Mouse (Mus musculus): ENCODE measurements around the gene Fgd3. TPM values are rescaled to one million over a fixed set of nuclear protein-coding genes. Genes with fewer than 3 reads are reported as not detected.

Fgd3 gene
- polyA plus RNA-seq, 1 experiment from 2014 or later: 1.1 TPM

DNA sequence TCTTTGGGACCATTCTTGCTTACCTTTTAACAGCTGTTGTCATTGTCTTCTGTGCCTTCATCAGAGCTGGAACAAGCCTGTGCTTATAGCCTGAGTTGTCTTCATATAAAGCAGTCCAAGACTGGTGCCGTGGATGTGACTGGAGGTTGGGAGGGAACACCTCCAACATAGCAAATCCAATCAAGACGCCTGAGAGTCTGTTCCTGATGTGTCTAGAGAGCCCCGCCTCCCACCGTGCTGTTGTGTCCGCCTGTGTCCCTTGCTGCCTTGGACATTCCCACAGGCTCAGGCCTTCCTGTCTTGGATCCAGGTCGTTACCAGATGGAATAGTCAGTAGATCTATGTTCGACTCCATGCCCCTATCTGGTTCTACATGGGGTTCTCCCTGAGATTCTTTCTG is 36.0 kb upstream of the Fgd3 start:
- H3K9me3 ChIP-seq (ENCODE audit: low read length): no peaks in the 10 kb centered on the region
- H3K36me3 ChIP-seq (ENCODE audit: insufficient read depth, low read length): peaks cover 4% of the 10 kb centered on the region; the same call in 1 of the 2 replicates
- no peak overlapping the region for H3K4me3 ChIP-seq (ENCODE audit: low read length)
- no peaks in the 10 kb centered on the region for H3K27me3 ChIP-seq (ENCODE audit: insufficient read depth, low read length)
- ATAC-seq (ENCODE audit: low FRiP score, low TSS enrichment): no peak
- WGBS: 82% methylated on average over 7 of the region's 7 CpGs
- peaks cover 8% of the 10 kb centered on the region for H3K4me1 ChIP-seq (ENCODE audit: insufficient read depth, low read length)
- H3K4me2 ChIP-seq (replicated peaks; ENCODE audit: low read depth, low read length): no peak overlapping the region
- H3K9ac ChIP-seq (replicated peaks; ENCODE audit: low read length): no peak overlapping the region
- H3K27ac ChIP-seq (ENCODE audit: low read length): no peak overlapping the region

DNA sequence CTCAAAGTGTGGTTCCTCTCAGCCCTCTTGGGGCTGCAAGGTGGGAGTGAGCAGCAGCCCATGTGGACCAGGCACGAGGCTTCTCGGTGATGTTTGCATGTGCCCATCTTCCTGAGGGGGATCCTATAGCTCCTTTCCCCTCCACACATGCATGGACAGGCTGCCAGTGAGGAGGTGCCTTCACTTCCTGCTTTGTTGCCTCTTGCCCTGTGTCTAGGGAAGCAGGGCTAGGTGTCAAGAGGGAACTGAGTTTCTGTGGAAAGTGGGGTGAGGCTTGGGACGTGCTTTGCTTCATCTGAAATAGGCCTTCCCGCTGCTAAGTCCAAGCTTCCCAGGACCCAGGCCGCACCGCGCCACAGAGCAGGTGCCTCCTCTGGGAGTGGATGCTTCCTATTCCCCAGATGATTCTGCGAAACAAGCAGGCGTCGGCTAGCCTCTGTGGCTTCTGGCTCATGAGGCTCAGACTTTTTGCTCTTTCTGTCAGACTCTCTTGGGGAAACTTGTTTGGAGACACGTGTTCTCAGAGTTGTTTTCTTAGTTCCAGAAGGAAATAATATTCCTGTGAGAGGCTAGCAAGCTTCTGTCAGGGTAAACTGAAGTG is 35.5 kb upstream of the Fgd3 start:
- Histone ChIP-seq H3K4me1 (ENCODE audit: insufficient read depth, low read length) (0 out of 2 replicates have a peak, but pooled peaks cover 3% of the 10 kb centered on the region), H3K36me3 (ENCODE audit: insufficient read depth, low read length) (peaks cover 4% of the 10 kb centered on the region; the same call in 1 of the 2 replicates), H3K9me3 (ENCODE audit: low read length) (no peaks in the 10 kb centered on the region), H3K4me2 (replicated peaks; ENCODE audit: low read depth, low read length) (no peak overlapping the region), H3K9ac (replicated peaks; ENCODE audit: low read length) (no peak overlapping the region), H3K27ac (ENCODE audit: low read length) (no peak overlapping the region), H3K4me3 (ENCODE audit: low read length) (no peak overlapping the region), H3K27me3 (ENCODE audit: insufficient read depth, low read length) (no peaks in the 10 kb centered on the region)
- ATAC-seq (ENCODE audit: low FRiP score, low TSS enrichment): no peak
- WGBS: 76% methylated on average over 11 of the region's 11 CpGs

DNA sequence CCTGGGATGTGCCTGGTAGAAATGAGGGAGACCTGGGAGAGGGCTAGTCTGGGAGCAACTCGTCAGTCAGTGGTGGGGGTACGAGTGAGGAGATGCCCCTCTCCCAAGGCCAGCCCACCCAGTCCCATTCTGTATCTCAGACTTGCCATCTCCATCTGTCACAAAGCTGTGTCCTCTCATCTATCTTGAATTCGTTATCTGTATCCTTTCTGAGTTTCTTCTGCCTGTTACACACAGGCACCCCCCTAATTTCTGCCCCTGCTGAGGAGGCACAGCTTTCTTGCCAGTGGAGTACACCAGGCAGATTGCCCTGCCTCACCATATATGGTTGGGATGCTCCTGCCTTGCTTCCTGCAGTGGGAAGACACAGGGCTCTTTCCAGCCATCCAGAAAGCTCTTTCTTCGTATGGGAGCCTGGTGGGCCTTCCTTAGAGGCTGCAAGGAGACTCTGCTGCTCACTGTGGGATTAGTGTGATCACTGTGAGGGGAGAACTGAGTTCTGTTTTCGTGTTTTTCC is 33.9 kb upstream of the Fgd3 start:
- Histone ChIP-seq H3K27ac (ENCODE audit: low read length) (no peak overlapping the region), H3K36me3 (ENCODE audit: insufficient read depth, low read length) (peaks cover 4% of the 10 kb centered on the region; the same call in 1 of the 2 replicates), H3K4me2 (replicated peaks; ENCODE audit: low read depth, low read length) (no peak overlapping the region), H3K4me3 (ENCODE audit: low read length) (no peak overlapping the region), H3K9me3 (ENCODE audit: low read length) (no peaks in the 10 kb centered on the region), H3K9ac (replicated peaks; ENCODE audit: low read length) (no peak overlapping the region), H3K4me1 (ENCODE audit: insufficient read depth, low read length) (no peaks in the 10 kb centered on the region), H3K27me3 (ENCODE audit: insufficient read depth, low read length) (no peaks in the 10 kb centered on the region)
- ATAC-seq (ENCODE audit: low FRiP score, low TSS enrichment): no peak
- WGBS: 74% methylated on average over 5 of the region's 5 CpGs

DNA sequence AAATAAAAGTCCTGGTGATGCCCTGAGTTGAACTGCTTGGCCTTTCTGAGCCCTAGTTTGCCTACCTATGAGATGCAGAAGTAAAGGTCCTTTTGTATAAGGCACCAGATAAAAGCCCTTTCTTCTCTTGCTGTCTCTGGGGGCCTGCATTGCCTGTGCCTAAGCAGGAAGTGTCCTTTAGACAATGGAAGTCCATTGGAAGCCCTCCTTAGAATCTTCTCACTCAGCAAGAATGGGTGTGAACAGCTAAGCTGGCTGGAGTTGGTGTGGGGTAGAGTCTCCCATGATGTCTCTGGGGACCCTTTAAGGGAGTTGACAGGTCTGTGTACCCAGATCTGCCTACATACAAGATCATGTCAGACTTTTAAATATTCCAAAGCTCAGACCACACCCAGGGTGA is 33.3 kb upstream of the Fgd3 start:
- no peak for ATAC-seq (ENCODE audit: low FRiP score, low TSS enrichment)
- no peaks in the 10 kb centered on the region for H3K27me3 ChIP-seq (ENCODE audit: insufficient read depth, low read length)

DNA sequence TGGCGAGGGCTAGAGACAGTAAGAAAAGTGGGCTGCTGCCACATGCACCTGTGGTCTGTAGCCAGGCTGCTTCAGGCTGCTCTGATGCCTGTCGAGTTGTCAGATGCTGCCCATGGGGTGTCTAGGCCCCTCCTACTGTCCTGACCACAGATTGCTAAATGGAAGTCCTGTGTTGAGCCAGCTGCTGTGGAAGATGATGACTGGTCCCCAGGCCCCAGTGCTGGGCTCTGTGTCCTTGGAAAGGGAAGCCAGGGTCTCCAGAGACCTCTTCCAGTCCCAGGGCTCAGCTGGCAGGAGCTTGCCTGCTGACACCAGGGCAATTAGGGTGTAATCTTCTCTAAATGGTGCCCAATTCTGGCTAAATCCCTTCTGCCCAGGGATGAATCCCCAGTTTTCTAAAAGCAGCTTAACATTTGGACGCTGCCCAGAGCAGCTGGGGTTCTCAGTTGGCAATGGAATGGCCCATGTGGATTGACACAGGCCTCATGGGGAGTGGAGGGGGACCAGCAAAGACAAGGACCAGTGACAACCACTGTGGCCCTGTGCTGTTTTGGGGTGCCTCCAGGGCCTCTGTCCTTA is 32.6 kb upstream of the Fgd3 start:
- Histone ChIP-seq H3K9me3 (ENCODE audit: low read length) (no peaks in the 10 kb centered on the region), H3K9ac (replicated peaks; ENCODE audit: low read length) (no peak overlapping the region), H3K4me2 (replicated peaks; ENCODE audit: low read depth, low read length) (no peak overlapping the region), H3K27ac (ENCODE audit: low read length) (no peak overlapping the region), H3K27me3 (ENCODE audit: insufficient read depth, low read length) (no peaks in the 10 kb centered on the region), H3K4me1 (ENCODE audit: insufficient read depth, low read length) (no peaks in the 10 kb centered on the region), H3K4me3 (ENCODE audit: low read length) (no peak overlapping the region), H3K36me3 (ENCODE audit: insufficient read depth, low read length) (peaks cover 4% of the 10 kb centered on the region; the same call in 1 of the 2 replicates)
- no peak for ATAC-seq (ENCODE audit: low FRiP score, low TSS enrichment)
- 80% methylated on average over 3 of the region's 3 CpGs for WGBS

More for the DNA sequence above, 33.3 kb upstream of the Fgd3 start:
- Histone ChIP-seq H3K4me2 (replicated peaks; ENCODE audit: low read depth, low read length) (no peak overlapping the region), H3K36me3 (ENCODE audit: insufficient read depth, low read length) (peaks cover 4% of the 10 kb centered on the region; the same call in 1 of the 2 replicates), H3K9me3 (ENCODE audit: low read length) (no peaks in the 10 kb centered on the region), H3K9ac (replicated peaks; ENCODE audit: low read length) (no peak overlapping the region), H3K4me1 (ENCODE audit: insufficient read depth, low read length) (no peaks in the 10 kb centered on the region), H3K4me3 (ENCODE audit: low read length) (no peak overlapping the region), H3K27ac (ENCODE audit: low read length) (no peak overlapping the region)

DNA sequence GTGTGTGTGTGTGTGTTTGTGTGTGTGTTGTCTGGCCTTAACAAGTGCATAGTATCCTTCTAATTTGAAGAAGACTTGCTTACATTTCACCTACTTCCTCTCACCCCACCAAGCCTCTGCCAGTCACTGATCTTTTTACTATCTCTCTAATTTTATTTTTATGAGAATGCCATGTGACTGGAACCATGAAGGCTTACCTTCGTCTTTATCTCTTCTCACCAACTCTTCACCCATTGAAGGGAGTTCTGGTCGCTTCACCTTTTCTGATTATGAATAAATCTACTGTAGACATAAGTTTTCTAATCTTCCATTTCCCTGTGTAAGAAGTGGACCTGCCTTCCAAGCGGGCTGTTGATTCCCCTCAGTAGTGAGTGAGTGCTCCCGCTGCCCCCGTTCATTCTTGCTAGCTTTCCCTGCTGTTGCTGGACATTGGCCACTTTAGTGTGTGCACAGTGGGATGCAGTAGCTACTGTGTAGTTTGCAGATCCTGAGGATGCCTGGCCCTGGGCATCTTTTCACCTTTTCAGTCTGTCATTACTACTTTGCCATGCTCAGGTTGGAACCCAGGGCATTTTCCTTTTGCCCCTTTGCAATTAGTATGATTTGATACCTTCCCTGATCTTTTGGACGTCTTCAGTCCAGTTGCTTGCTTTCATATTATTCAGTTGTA is 29.9 kb upstream of the Fgd3 start:
- H3K27me3 ChIP-seq (ENCODE audit: insufficient read depth, low read length): no peaks in the 10 kb centered on the region
- no peaks in the 10 kb centered on the region for H3K36me3 ChIP-seq (ENCODE audit: insufficient read depth, low read length)
- no peak overlapping the region for H3K27ac ChIP-seq (ENCODE audit: low read length)
- no peak for ATAC-seq (ENCODE audit: low FRiP score, low TSS enrichment)
- no peak overlapping the region for H3K4me2 ChIP-seq (replicated peaks; ENCODE audit: low read depth, low read length)
- H3K4me1 ChIP-seq (ENCODE audit: insufficient read depth, low read length): no peaks in the 10 kb centered on the region
- 91% methylated on average over 6 of the region's 6 CpGs for WGBS
- no peak overlapping the region for H3K4me3 ChIP-seq (ENCODE audit: low read length)
- no peak overlapping the region for H3K9ac ChIP-seq (replicated peaks; ENCODE audit: low read length)
- H3K9me3 ChIP-seq (ENCODE audit: low read length): no peaks in the 10 kb centered on the region

DNA sequence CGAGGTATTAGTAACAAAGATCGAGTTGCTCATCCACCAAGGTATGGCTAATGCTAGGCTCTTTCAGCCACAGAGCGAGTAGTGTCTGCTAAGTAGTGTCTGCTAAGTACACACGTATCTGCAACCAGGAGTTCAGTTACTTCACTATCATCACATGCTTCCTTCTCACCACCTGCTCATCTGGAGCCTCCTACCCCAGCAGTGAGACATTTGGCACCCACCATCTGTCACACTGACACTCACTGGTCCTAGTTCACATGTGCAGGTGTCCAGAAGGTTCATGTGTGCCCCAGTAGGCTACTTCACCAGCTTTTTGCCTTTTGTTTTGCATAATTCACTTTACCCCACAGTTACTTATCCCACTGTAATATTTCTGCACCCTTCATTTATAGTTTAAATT is 29.2 kb upstream of the Fgd3 start:
- H3K4me2 ChIP-seq (replicated peaks; ENCODE audit: low read depth, low read length): no peak overlapping the region
- H3K36me3 ChIP-seq (ENCODE audit: insufficient read depth, low read length): no peaks in the 10 kb centered on the region
- H3K4me3 ChIP-seq (ENCODE audit: low read length): no peak overlapping the region
- H3K27me3 ChIP-seq (ENCODE audit: insufficient read depth, low read length): no peaks in the 10 kb centered on the region
- H3K27ac ChIP-seq (ENCODE audit: low read length): no peak overlapping the region
- H3K4me1 ChIP-seq (ENCODE audit: insufficient read depth, low read length): peaks cover 6% of the 10 kb centered on the region; the same call in 1 of the 2 replicates
- H3K9ac ChIP-seq (replicated peaks; ENCODE audit: low read length): no peak overlapping the region
- no peak for ATAC-seq (ENCODE audit: low FRiP score, low TSS enrichment)
- no peaks in the 10 kb centered on the region for H3K9me3 ChIP-seq (ENCODE audit: low read length)
- 87% methylated on average over 4 of the region's 4 CpGs for WGBS

DNA sequence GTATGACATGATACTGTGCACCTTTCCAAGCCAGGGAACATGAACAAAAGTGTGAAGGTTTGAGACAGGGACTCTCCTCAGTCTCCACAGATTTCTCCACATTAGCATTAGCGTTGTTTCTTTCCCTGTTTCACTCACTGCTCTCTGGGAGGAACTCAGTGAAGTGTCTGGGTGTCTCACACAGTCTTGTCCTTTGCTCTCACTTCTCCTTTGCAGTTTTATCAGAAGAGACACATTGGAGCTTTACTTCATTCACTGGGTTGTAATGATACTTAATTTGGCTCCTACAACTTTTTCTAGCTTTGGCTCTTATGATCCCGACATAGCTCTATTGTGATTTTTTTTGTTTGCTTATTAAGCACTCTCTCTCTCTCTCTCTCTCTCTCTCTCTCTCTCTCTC is 28.4 kb upstream of the Fgd3 start:
- Histone ChIP-seq H3K36me3 (ENCODE audit: insufficient read depth, low read length) (no peaks in the 10 kb centered on the region), H3K9me3 (ENCODE audit: low read length) (no peaks in the 10 kb centered on the region), H3K27ac (ENCODE audit: low read length) (no peak overlapping the region), H3K9ac (replicated peaks; ENCODE audit: low read length) (no peak overlapping the region), H3K4me1 (ENCODE audit: insufficient read depth, low read length) (peaks cover 9% of the 10 kb centered on the region; the same call in 1 of the 2 replicates), H3K4me2 (replicated peaks; ENCODE audit: low read depth, low read length) (no peak overlapping the region), H3K27me3 (ENCODE audit: insufficient read depth, low read length) (no peaks in the 10 kb centered on the region), H3K4me3 (ENCODE audit: low read length) (no peak overlapping the region)
- ATAC-seq (ENCODE audit: low FRiP score, low TSS enrichment): no peak
- WGBS: 91% methylated on average over 2 of the region's 2 CpGs

DNA sequence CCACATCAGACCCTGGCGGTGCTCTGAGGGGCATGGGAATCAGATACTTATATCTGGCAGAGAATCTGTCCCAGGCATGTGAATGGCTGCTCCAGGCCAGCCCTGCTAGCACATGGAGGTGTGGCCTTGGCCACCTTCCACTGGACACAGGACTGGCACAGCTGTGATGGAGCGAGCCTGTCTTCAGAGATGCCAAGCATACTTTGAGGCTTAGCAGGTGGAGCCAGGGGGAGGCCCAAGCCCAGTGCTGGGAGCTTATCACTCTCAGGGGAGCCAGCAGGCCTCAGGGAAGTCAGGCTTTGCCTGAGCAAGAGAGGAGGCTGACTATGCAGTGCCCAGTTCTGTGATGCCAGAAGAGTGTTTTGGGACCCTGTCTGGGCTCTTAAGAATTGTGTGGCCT is 25.4 kb upstream of the Fgd3 start:
- Histone ChIP-seq H3K27me3 (ENCODE audit: insufficient read depth, low read length) (no peaks in the 10 kb centered on the region), H3K36me3 (ENCODE audit: insufficient read depth, low read length) (no peaks in the 10 kb centered on the region), H3K27ac (ENCODE audit: low read length) (no peak overlapping the region), H3K9ac (replicated peaks; ENCODE audit: low read length) (no peak overlapping the region), H3K4me2 (replicated peaks; ENCODE audit: low read depth, low read length) (no peak overlapping the region), H3K4me3 (ENCODE audit: low read length) (no peak overlapping the region), H3K9me3 (ENCODE audit: low read length) (no peaks in the 10 kb centered on the region), H3K4me1 (ENCODE audit: insufficient read depth, low read length) (peaks cover 27% of the 10 kb centered on the region)
- WGBS: 76% methylated on average over 2 of the region's 2 CpGs
- ATAC-seq (ENCODE audit: low FRiP score, low TSS enrichment): no peak

DNA sequence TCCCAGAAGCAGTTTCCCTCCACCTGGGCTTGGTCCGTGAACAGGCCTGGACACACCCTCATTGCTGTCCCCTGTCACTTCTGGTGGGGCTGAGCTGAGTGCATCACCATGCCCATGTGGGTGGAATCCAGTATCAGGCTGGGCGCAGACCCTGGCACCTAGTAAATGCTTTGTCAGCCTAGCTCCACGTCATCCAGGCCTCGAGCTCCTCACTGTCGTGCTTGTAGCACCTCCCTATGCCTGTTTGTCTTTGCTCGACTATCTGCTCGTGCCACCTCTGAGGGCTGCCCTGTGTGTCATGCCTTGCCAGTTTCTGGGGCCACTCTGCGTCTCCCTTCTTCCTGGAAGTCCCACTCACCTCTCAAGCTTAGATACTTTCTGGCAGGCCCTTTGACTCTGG is 24.5 kb upstream of the Fgd3 start:
- Histone ChIP-seq H3K4me2 (replicated peaks; ENCODE audit: low read depth, low read length) (no peak overlapping the region), H3K27me3 (ENCODE audit: insufficient read depth, low read length) (no peaks in the 10 kb centered on the region), H3K36me3 (ENCODE audit: insufficient read depth, low read length) (no peaks in the 10 kb centered on the region), H3K9ac (replicated peaks; ENCODE audit: low read length) (no peak overlapping the region), H3K9me3 (ENCODE audit: low read length) (no peaks in the 10 kb centered on the region), H3K4me3 (ENCODE audit: low read length) (no peak overlapping the region), H3K4me1 (ENCODE audit: insufficient read depth, low read length) (peaks cover 30% of the 10 kb centered on the region), H3K27ac (ENCODE audit: low read length) (no peak overlapping the region)
- 81% methylated on average over 8 of the region's 8 CpGs for WGBS
- ATAC-seq (ENCODE audit: low FRiP score, low TSS enrichment): no peak
